Mouse (Mus musculus): ENCODE results near the gene Atg101.

DNA sequence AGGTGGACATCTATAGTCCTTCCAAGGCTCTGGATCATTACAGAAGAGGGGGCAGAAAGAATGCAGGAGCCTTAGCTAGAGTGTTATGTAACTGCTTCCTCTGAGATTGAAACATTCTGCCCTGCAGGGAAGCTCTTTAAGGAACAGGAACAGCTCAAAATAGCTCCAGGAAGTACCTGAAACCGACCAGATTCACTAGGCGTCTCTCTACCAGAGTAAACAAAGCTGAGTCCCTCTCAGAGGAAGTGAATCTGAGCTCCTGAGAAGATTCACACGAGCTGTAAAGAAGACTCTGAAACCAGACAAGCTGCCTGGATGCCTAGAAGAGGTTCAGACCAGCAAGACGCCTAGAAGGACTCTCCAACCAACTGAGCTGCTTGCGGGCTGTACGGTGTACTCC, 31.5 kb upstream of the Atg101 start:
- TF ChIP-seq USF1 (IDR thresholded peaks at IDR 0.05; ENCODE audit: low read depth) (no peak), CTCF (IDR thresholded peaks at IDR 0.05; ENCODE audit: control insufficient read depth, insufficient read depth, insufficient read length) (no peak), MAX (IDR thresholded peaks at IDR 0.05) (no peak), MYOD1 (IDR thresholded peaks at IDR 0.05; ENCODE audit: control insufficient read depth, insufficient read length, low read depth) (no peak)
